Comparison of ENCODE assay signal across 9 mouse cellular contexts in the genomic region with DNA sequence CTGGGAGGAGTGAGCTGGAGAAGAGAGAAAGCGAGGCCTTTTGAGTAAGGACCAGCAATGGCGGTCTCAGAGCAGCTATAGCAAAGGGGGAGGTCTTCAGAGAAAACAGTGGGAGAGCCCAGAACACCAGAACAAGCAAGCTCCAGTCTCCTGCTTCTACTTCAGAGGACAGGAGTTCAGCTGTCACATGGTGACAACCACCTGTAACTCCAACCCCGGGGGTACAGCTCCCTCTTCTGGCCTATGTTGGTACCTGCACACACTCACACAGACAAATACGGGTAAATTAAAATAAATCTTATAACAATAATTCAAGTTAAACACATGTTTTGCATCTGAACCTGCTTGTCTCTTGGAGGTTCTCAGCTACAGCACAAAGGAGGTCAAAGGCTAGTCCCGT. TPM values are rescaled to one million over a fixed set of nuclear protein-coding genes. Genes with fewer than 3 reads are reported as not detected.
DNase-seq lines count a peak whose midpoint lies in the region; ATAC-seq and TF ChIP-seq lines count a peak whose summit lies in the region.
"Had no signal": no experiment of that assay in that cellular context is flagged by ENCODE, and none has a peak within 500 bp of the region (broad histone marks: within the 10 kb centered on the region; RNA-seq: fewer than 3 reads in every experiment).

No protein-coding gene starts in this region.

- no peak overlapping the region for H3K9ac ChIP-seq in kidney, embryonic 14.5 days (ENCODE audit: low read depth, low read length)
- H3K9ac ChIP-seq in intestine, embryonic 15.5 days: no peak overlapping the region
- H3K9ac ChIP-seq in lung, postnatal 0 days (replicated peaks; ENCODE audit: low read depth): no peak overlapping the region
- H3K9ac ChIP-seq: neural tube, embryonic 12.5 days had no signal

- no peaks in the 10 kb centered on the region for H3K36me3 ChIP-seq in kidney, embryonic 14.5 days (ENCODE audit: control insufficient read depth, insufficient read depth, low read length)
- H3K36me3 ChIP-seq in intestine, embryonic 15.5 days: no peaks in the 10 kb centered on the region
- H3K36me3 ChIP-seq in lung, postnatal 0 days (ENCODE audit: insufficient read depth, low read length): no peaks in the 10 kb centered on the region
- H3K36me3 ChIP-seq: neural tube, embryonic 12.5 days had no signal

- peak; percentile 81 for TF ChIP-seq CTCF in lung, postnatal 0 days (IDR thresholded peaks at IDR 0.05)

- H3K27me3 ChIP-seq in kidney, embryonic 14.5 days (ENCODE audit: control insufficient read depth, insufficient read depth, low read length): no peaks in the 10 kb centered on the region; the same call in 1 of the 2 replicates
- H3K27me3 ChIP-seq in intestine, embryonic 15.5 days (replicated peaks): no peaks in the 10 kb centered on the region
- no peaks in the 10 kb centered on the region for H3K27me3 ChIP-seq in lung, postnatal 0 days (replicated peaks; ENCODE audit: insufficient read depth, low read length)
- H3K27me3 ChIP-seq: neural tube, embryonic 12.5 days had no signal

- 27% methylated on average over 5 of the region's 5 CpGs for WGBS in kidney, embryonic 14.5 days
- WGBS in intestine, embryonic 15.5 days: 25% methylated on average over 5 of the region's 5 CpGs
- 22% methylated on average over 5 of the region's 5 CpGs for WGBS in lung, postnatal 0 days

- H3K4me1 ChIP-seq in kidney, embryonic 14.5 days (ENCODE audit: control insufficient read depth, insufficient read depth, low read length): no peaks in the 10 kb centered on the region
- H3K4me1 ChIP-seq in intestine, embryonic 15.5 days (replicated peaks): no peaks in the 10 kb centered on the region
- H3K4me1 ChIP-seq in lung, postnatal 0 days (ENCODE audit: insufficient read depth, low read depth, low read length): no peaks in the 10 kb centered on the region
- H3K4me1 ChIP-seq: neural tube, embryonic 12.5 days had no signal

- no peaks in the 10 kb centered on the region for H3K9me3 ChIP-seq in kidney, embryonic 14.5 days (ENCODE audit: control insufficient read depth, low read length)
- H3K9me3 ChIP-seq in intestine, embryonic 15.5 days: no peaks in the 10 kb centered on the region
- no peaks in the 10 kb centered on the region for H3K9me3 ChIP-seq in lung, postnatal 0 days (ENCODE audit: low read length)
- H3K9me3 ChIP-seq: neural tube, embryonic 12.5 days had no signal

- peak; percentile 27 for DNase-seq in kidney, adult 11 months
- DNase-seq in ES-CJ7 (ENCODE audit: low read depth, low spot score): peak; percentile 69
- DNase-seq in c-Kit-negative CD71-positive TER-119-positive erythroid progenitor cells, embryonic 14.5 days (ENCODE audit: low read depth, low spot score): peak; percentile 36
- DNase-seq in lung, postnatal 0 days (ENCODE audit: low spot score): peak; percentile 64
- peak; percentile 11 to 12 for DNase-seq in thymus, adult 18-20 months
- DNase-seq in left cerebral cortex, adult 8-10 months (ENCODE audit: low spot score in 2 of 2): no peak

- no peak for TF ChIP-seq EP300 in lung, postnatal 0 days (IDR thresholded peaks at IDR 0.05)

- H3K4me3 ChIP-seq in kidney, embryonic 14.5 days (ENCODE audit: low read length): no peak overlapping the region
- no peak overlapping the region for H3K4me3 ChIP-seq in intestine, embryonic 15.5 days (replicated peaks)
- no peak overlapping the region for H3K4me3 ChIP-seq in lung, postnatal 0 days (ENCODE audit: low read depth, low read length)
- H3K4me3 ChIP-seq: neural tube, embryonic 12.5 days had no signal

- no peak for ATAC-seq in kidney, embryonic 14.5 days (ENCODE audit: low FRiP score, low TSS enrichment)
- ATAC-seq in intestine, embryonic 15.5 days: peak; percentile 65
- peak; percentile 58 for ATAC-seq in lung, postnatal 0 days

- H3K4me2 ChIP-seq in kidney, embryonic 14.5 days (replicated peaks; ENCODE audit: low read depth, low read length): no peak overlapping the region
- H3K4me2 ChIP-seq in intestine, embryonic 15.5 days (replicated peaks): no peak overlapping the region
- no peak overlapping the region for H3K4me2 ChIP-seq in lung, postnatal 0 days (replicated peaks; ENCODE audit: low read depth, low read length)
- H3K4me2 ChIP-seq: neural tube, embryonic 12.5 days had no signal

- H3K27ac ChIP-seq in kidney, embryonic 14.5 days (ENCODE audit: low read depth, low read length): no peak overlapping the region
- no peak overlapping the region for H3K27ac ChIP-seq in intestine, embryonic 15.5 days
- no peak overlapping the region for H3K27ac ChIP-seq in lung, postnatal 0 days (ENCODE audit: low read length)
- H3K27ac ChIP-seq: neural tube, embryonic 12.5 days had no signal

RNA-seq across cellular contexts. Expression of a gene that starts 29.8 kb away (rescaled TPM):
- polyA plus RNA-seq in kidney, embryonic 14.5 days (2014; fragmentation: Nextera tagmentation; extraction: Ambion mirVana): 0.51 and 0.83 TPM in 2 replicates
- 2.2 and 2.3 TPM in 2 replicates for polyA plus RNA-seq in intestine, embryonic 15.5 days (2015; fragmentation: Nextera tagmentation; extraction: Ambion mirVana)
- polyA plus RNA-seq in lung, postnatal 0 days (2015; fragmentation: Nextera tagmentation; extraction: Ambion mirVana): 0.44 and 0.49 TPM in 2 replicates
- under 1 TPM; 0.12 to 0.27 (median 0.16) TPM for total RNA-seq in left cerebral cortex, adult 8-10 months (2022)
- polyA plus RNA-seq: neural tube, embryonic 12.5 days had no signal

RNA-seq across cellular contexts. Expression of a gene that starts 38.1 kb away (rescaled TPM):
- 97.6 and 99.5 TPM in 2 replicates for polyA plus RNA-seq in kidney, embryonic 14.5 days (2014; fragmentation: Nextera tagmentation; extraction: Ambion mirVana)
- 166 and 192 TPM in 2 replicates for polyA plus RNA-seq in intestine, embryonic 15.5 days (2015; fragmentation: Nextera tagmentation; extraction: Ambion mirVana)
- polyA plus RNA-seq in lung, postnatal 0 days (2015; fragmentation: Nextera tagmentation; extraction: Ambion mirVana): 76.5 and 79.7 TPM in 2 replicates
- total RNA-seq in left cerebral cortex, adult 8-10 months (2022): 100 to 1,000 TPM; 114 to 135 (median 128) TPM

RNA-seq across cellular contexts. Expression of a gene that starts 49.8 kb away (rescaled TPM):
- polyA plus RNA-seq in kidney, embryonic 14.5 days (2014; fragmentation: Nextera tagmentation; extraction: Ambion mirVana): 144 and 160 TPM in 2 replicates
- polyA plus RNA-seq in intestine, embryonic 15.5 days (2015; fragmentation: Nextera tagmentation; extraction: Ambion mirVana): 164 and 171 TPM in 2 replicates
- 260 and 289 TPM in 2 replicates for polyA plus RNA-seq in lung, postnatal 0 days (2015; fragmentation: Nextera tagmentation; extraction: Ambion mirVana)
- 10 to 100 TPM; 77.1 to 86.3 (median 80.2) TPM for total RNA-seq in left cerebral cortex, adult 8-10 months (2022)

RNA-seq across cellular contexts. Expression of a gene that starts 50.4 kb away (rescaled TPM):
- polyA plus RNA-seq in kidney, embryonic 14.5 days (2014; fragmentation: Nextera tagmentation; extraction: Ambion mirVana): 5.5 and 10.9 TPM in 2 replicates
- 12.8 and 15.1 TPM in 2 replicates for polyA plus RNA-seq in intestine, embryonic 15.5 days (2015; fragmentation: Nextera tagmentation; extraction: Ambion mirVana)
- 3.4 and 3.6 TPM in 2 replicates for polyA plus RNA-seq in lung, postnatal 0 days (2015; fragmentation: Nextera tagmentation; extraction: Ambion mirVana)
- 10 to 100 TPM; 16.1 to 22.2 (median 20.6) TPM for total RNA-seq in left cerebral cortex, adult 8-10 months (2022)

RNA-seq across cellular contexts. Expression of a gene that starts 52.9 kb away (rescaled TPM):
- polyA plus RNA-seq in kidney, embryonic 14.5 days (2014; fragmentation: Nextera tagmentation; extraction: Ambion mirVana): 7.5 and 10.4 TPM in 2 replicates
- polyA plus RNA-seq in intestine, embryonic 15.5 days (2015; fragmentation: Nextera tagmentation; extraction: Ambion mirVana): 36.1 and 42.8 TPM in 2 replicates
- polyA plus RNA-seq in lung, postnatal 0 days (2015; fragmentation: Nextera tagmentation; extraction: Ambion mirVana): 1.8 and 2.3 TPM in 2 replicates
- 10 to 100 TPM; 23.9 to 28.0 (median 27.1) TPM for total RNA-seq in left cerebral cortex, adult 8-10 months (2022)

Comparison
In these comparisons a context has a peak if more than half of its experiments do, and no peak if none do; other contexts are left out.
1. DNase-seq: peak in kidney, adult 11 months (single experiment), ES-CJ7 (single experiment), c-Kit-negative CD71-positive TER-119-positive erythroid progenitor cells, embryonic 14.5 days (single experiment), lung, postnatal 0 days (single experiment) and thymus, adult 18-20 months (2 of 2); none in left cerebral cortex, adult 8-10 months (0 of 2).